Mouse (Mus musculus): ENCODE measurements around the gene Ppif.

GRCm38 (mm10) chr14:25651131-25651530 is 42.8 kb upstream of the Ppif start:
- TF ChIP-seq CTCF (IDR thresholded peaks at IDR 0.05; ENCODE audit: low read depth) (no peak), EP300 (optimal IDR thresholded peaks at IDR 0.05) (no peak)
